ENCODE assay signal across 26 mouse cellular contexts in the genomic region with DNA sequence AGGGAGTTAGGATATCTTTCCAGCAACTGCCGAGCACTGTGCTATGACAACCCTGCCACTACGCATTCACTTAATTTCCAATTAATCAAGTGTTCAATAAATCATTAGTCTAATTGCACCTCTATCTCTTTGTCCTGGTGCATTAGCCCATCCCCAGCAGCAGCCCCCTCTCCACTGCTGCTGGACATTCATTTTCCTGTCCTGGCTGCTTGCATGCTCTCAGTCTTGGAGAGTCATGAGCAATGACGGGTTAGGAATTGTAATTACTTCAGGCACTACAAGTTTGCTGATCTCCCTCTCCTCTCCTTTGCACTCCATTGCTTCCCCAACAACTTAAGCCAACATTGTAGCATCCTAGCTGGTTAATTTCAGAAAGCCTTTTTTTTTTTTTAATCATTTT.
A peak's percentile ranks its signal among the peaks of the same experiment; 100 is the strongest.
DNase-seq lines count a peak whose midpoint lies in the region; ATAC-seq and TF ChIP-seq lines count a peak whose summit lies in the region.
"Had no signal": no experiment of that assay in that cellular context is flagged by ENCODE, and none has a peak within 500 bp of the region (broad histone marks: within the 10 kb centered on the region; RNA-seq: fewer than 3 reads in every experiment).

No protein-coding gene starts in this region.

- intact Hi-C loops in heart, postnatal 36 days (cut with DNase I) = no loop called here

- H3K36me3 ChIP-seq in hindbrain, embryonic 15.5 days = no peaks in the 10 kb centered on the region
- no peaks in the 10 kb centered on the region for H3K36me3 ChIP-seq in hindbrain, embryonic 11.5 days (ENCODE audit: control insufficient read depth, insufficient read depth, low read length)
- no peaks in the 10 kb centered on the region for H3K36me3 ChIP-seq in hindbrain, postnatal 0 days (ENCODE audit: insufficient read depth, low read length)
- H3K36me3 ChIP-seq: forebrain, embryonic 12.5 days; heart, embryonic 10.5 days; lung, embryonic 15.5 days; midbrain, embryonic 15.5 days had no signal

- no peak for ATAC-seq in hindbrain, embryonic 15.5 days (ENCODE audit: low FRiP score, low read depth)
- ATAC-seq in hindbrain, embryonic 11.5 days (ENCODE audit: low FRiP score) = no peak
- no peak for ATAC-seq in hindbrain, postnatal 0 days
- ATAC-seq: activated CD4-positive, CD25-positive, alpha-beta regulatory T cell, adult 4 months; intestine, embryonic 16.5 days; midbrain, embryonic 15.5 days had no signal

- peak overlapping the region; percentile 55 for H3K27ac ChIP-seq in hindbrain, embryonic 15.5 days (replicated peaks)
- no peak overlapping the region for H3K27ac ChIP-seq in hindbrain, embryonic 11.5 days (ENCODE audit: low read depth, low read length)
- no peak overlapping the region for H3K27ac ChIP-seq in hindbrain, postnatal 0 days
- H3K27ac ChIP-seq: forebrain, embryonic 12.5 days; gastrocnemius, adult 2 months; heart, embryonic 10.5 days; liver, embryonic 14.5 days; lung, embryonic 15.5 days; midbrain, embryonic 15.5 days had no signal

- TF ChIP-seq CTCF in hindbrain, postnatal 0 days (IDR thresholded peaks at IDR 0.05; ENCODE audit: low read depth) = no peak

- H3K4me1 ChIP-seq in hindbrain, embryonic 15.5 days (replicated peaks) = peaks cover 29% of the 10 kb centered on the region
- H3K4me1 ChIP-seq in hindbrain, embryonic 11.5 days (replicated peaks; ENCODE audit: control insufficient read depth, insufficient read depth, low read length) = no peaks in the 10 kb centered on the region
- H3K4me1 ChIP-seq in hindbrain, postnatal 0 days (ENCODE audit: insufficient read depth, low read length) = no peaks in the 10 kb centered on the region
- H3K4me1 ChIP-seq: heart, embryonic 10.5 days; lung, embryonic 15.5 days; megakaryocyte, embryonic 14.5 days had no signal

- DNase-seq in embryo, embryonic 10 days (ENCODE audit: low spot score) = peak; percentile 3
- no peak for DNase-seq in embryo, embryonic 9.5 days (ENCODE audit: extremely low spot score)
- DNase-seq in hindbrain, embryonic 11.5 days (ENCODE audit: low spot score) = no peak
- DNase-seq in hindbrain, postnatal 0 days (ENCODE audit: low spot score) = peak; percentile 25
- peak; percentile 53 for DNase-seq in retina, embryonic 14.5 days (ENCODE audit: low spot score)
- DNase-seq in heart, postnatal 36 days = no peak
- DNase-seq: adrenal gland, adult 8-10 months; cerebellum, adult 8-10 months; cerebellum, postnatal 36 days; gastrocnemius, adult 2 months; kidney, adult 9 months; kidney, postnatal 25 days; lung, postnatal 36 days; right cerebral cortex, adult 18-20 months; right cerebral cortex, postnatal 4 days; thymus, postnatal 25 days had no signal

- no peak overlapping the region for H3K4me3 ChIP-seq in hindbrain, embryonic 15.5 days
- H3K4me3 ChIP-seq in hindbrain, embryonic 11.5 days (ENCODE audit: low read depth, low read length) = no peak overlapping the region
- H3K4me3 ChIP-seq in hindbrain, postnatal 0 days (ENCODE audit: low read length) = no peak overlapping the region
- H3K4me3 ChIP-seq: forebrain, embryonic 12.5 days; gastrocnemius, adult 2 months; heart, embryonic 10.5 days; lung, embryonic 15.5 days; megakaryocyte, embryonic 14.5 days; midbrain, embryonic 15.5 days; myocyte had no signal

- H3K9ac ChIP-seq in hindbrain, embryonic 15.5 days = no peak overlapping the region
- no peak overlapping the region for H3K9ac ChIP-seq in hindbrain, embryonic 11.5 days (ENCODE audit: low read depth, low read length)
- H3K9ac ChIP-seq in hindbrain, postnatal 0 days (replicated peaks; ENCODE audit: low read length) = no peak overlapping the region
- H3K9ac ChIP-seq: forebrain, embryonic 12.5 days; liver, embryonic 14.5 days; lung, embryonic 15.5 days; midbrain, embryonic 15.5 days had no signal

- no peaks in the 10 kb centered on the region for H3K27me3 ChIP-seq in hindbrain, embryonic 15.5 days
- H3K27me3 ChIP-seq in hindbrain, embryonic 11.5 days (ENCODE audit: control insufficient read depth, insufficient read depth, low read length) = no peaks in the 10 kb centered on the region
- H3K27me3 ChIP-seq in hindbrain, postnatal 0 days (ENCODE audit: insufficient read depth, low read length) = no peaks in the 10 kb centered on the region
- H3K27me3 ChIP-seq: forebrain, embryonic 12.5 days; lung, embryonic 15.5 days; megakaryocyte, embryonic 14.5 days; midbrain, embryonic 15.5 days had no signal

- 36% methylated on average over 3 of the region's 3 CpGs for WGBS in hindbrain, embryonic 15.5 days
- WGBS in hindbrain, embryonic 11.5 days = 59% methylated on average over 3 of the region's 3 CpGs
- WGBS in hindbrain, postnatal 0 days = 64% methylated on average over 3 of the region's 3 CpGs

- no peaks in the 10 kb centered on the region for H3K9me3 ChIP-seq in hindbrain, embryonic 15.5 days
- H3K9me3 ChIP-seq in hindbrain, embryonic 11.5 days (ENCODE audit: control insufficient read depth, low read length) = no peaks in the 10 kb centered on the region
- no peaks in the 10 kb centered on the region for H3K9me3 ChIP-seq in hindbrain, postnatal 0 days (ENCODE audit: low read length)
- H3K9me3 ChIP-seq: forebrain, embryonic 12.5 days; heart, embryonic 10.5 days; lung, embryonic 15.5 days; megakaryocyte, embryonic 14.5 days; midbrain, embryonic 15.5 days had no signal

- no peak overlapping the region for H3K4me2 ChIP-seq in hindbrain, embryonic 15.5 days
- H3K4me2 ChIP-seq in hindbrain, embryonic 11.5 days (replicated peaks; ENCODE audit: low read depth, low read length) = no peak overlapping the region
- H3K4me2 ChIP-seq in hindbrain, postnatal 0 days (ENCODE audit: low read depth, low read length) = no peak overlapping the region
- H3K4me2 ChIP-seq: forebrain, embryonic 12.5 days; lung, embryonic 15.5 days; midbrain, embryonic 15.5 days had no signal

Comparison
In these comparisons a context has a peak if more than half of its experiments do, and no peak if none do; other contexts are left out.
1. DNase-seq: peak in embryo, embryonic 10 days (single experiment), hindbrain, postnatal 0 days (single experiment) and retina, embryonic 14.5 days (single experiment); none in embryo, embryonic 9.5 days (single experiment), hindbrain, embryonic 11.5 days (single experiment) and heart, postnatal 36 days (0 of 2).